Mouse (Mus musculus): Measurements from ENCODE around the gene Ano4. TPM values are rescaled to one million over a fixed set of nuclear protein-coding genes. Genes with fewer than 3 reads are reported as not detected.

Gene Ano4
- polyA plus RNA-seq, 1 experiment from 2014 or later, result 7.5 TPM

DNA sequence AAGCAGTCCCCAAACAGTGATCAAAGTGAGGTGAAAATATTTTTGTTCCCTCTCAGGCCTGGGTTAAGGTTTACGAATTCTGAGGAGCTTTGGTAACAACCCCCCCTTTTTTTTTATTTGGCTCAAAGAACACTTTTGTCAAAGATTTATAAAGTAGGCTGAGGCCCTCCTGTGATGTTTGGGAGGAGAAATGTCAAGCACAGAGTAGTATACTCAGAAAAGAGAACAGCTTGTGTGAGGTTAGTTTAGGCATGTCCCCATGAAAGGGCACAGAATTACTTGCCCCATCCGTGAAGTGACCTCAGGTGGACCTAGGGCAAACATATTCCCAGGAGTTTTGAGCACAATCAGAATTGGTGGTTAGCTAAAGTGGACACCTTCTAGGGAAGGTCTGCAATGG lies 189.1 kb downstream of the Ano4 start:
- no peak for ATAC-seq (replicated peaks; ENCODE audit: insufficient number of reproducible peaks, low FRiP score, low TSS enrichment)
- Histone ChIP-seq H3K9ac (ENCODE audit: low read depth, low read length) (no peak overlapping the region), H3K4me1 (ENCODE audit: control insufficient read depth, insufficient read depth, low read length) (no peaks in the 10 kb centered on the region), H3K4me3 (ENCODE audit: low read depth, low read length) (no peak overlapping the region), H3K36me3 (ENCODE audit: control insufficient read depth, insufficient read depth, low read length) (no peaks in the 10 kb centered on the region), H3K27me3 (ENCODE audit: control insufficient read depth, insufficient read depth, low read length) (no peaks in the 10 kb centered on the region), H3K27ac (ENCODE audit: low read depth, low read length) (no peak overlapping the region), H3K9me3 (replicated peaks; ENCODE audit: control insufficient read depth, low read length) (no peaks in the 10 kb centered on the region), H3K4me2 (no peak overlapping the region)
- 65% methylated on average over 2 of the region's 2 CpGs for WGBS (ENCODE audit: insufficient replicate concordance)

DNA sequence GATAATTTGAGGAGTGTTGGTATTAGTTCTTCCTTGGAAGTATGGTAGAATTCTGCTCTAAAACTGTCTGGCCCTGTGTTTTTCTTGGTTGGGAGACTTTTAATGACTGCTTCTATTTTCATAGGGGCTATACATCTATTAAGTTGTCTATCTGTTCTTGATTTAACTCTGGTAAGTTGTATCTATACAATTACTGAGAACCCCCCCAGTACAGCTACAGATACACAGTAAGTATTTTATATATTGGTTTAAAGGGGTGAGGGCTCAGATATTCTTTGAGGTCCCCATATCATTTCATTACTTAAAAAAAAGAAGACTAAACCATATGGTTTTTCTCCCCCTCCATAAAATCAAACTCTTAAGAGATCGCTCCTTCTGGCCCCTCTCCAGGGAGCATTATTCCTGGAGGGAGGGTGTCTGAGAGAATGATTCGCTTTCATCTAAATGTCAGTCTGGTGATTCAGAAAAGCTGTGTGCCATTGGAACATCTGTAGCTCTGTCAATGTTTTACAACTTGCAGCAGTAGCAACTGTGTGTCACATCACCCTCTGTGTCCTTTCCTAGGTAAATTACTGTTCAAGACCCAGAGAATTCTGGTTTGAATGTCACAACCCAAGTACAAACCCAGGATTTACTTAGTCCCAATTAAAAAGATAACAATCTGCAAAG lies 189.6 kb downstream of the Ano4 start:
- ATAC-seq (replicated peaks; ENCODE audit: insufficient number of reproducible peaks, low FRiP score, low TSS enrichment), result no peak
- no peak overlapping the region for H3K4me3 ChIP-seq (ENCODE audit: low read depth, low read length)
- no peaks in the 10 kb centered on the region for H3K27me3 ChIP-seq (ENCODE audit: control insufficient read depth, insufficient read depth, low read length)
- 84% methylated on average over 2 of the region's 2 CpGs for WGBS (ENCODE audit: insufficient replicate concordance)
- no peaks in the 10 kb centered on the region for H3K9me3 ChIP-seq (replicated peaks; ENCODE audit: control insufficient read depth, low read length)
- H3K36me3 ChIP-seq (ENCODE audit: control insufficient read depth, insufficient read depth, low read length), result no peaks in the 10 kb centered on the region
- H3K27ac ChIP-seq (ENCODE audit: low read depth, low read length), result no peak overlapping the region
- no peak overlapping the region for H3K4me2 ChIP-seq
- H3K9ac ChIP-seq (ENCODE audit: low read depth, low read length), result no peak overlapping the region
- H3K4me1 ChIP-seq (ENCODE audit: control insufficient read depth, insufficient read depth, low read length), result no peaks in the 10 kb centered on the region

DNA sequence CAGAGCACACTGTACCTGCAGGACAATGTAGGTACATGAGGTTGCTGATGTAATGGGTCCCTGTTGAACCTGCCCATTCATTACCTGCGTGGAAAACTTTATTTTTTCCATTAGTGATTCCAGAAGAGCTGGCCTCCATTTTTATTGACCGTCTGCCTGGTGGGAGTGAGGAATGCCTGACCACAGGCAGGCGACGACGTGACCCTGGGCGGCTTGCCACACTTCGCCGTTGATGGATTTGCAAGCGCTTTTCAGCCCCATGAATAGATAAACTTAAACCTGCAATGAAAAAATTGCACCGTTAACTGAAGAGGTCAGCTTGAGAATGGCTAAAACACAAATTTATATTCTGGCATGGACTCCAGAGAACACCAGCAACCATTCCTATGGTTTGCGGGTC lies 195.4 kb downstream of the Ano4 start:
- no peaks in the 10 kb centered on the region for H3K36me3 ChIP-seq (ENCODE audit: control insufficient read depth, insufficient read depth, low read length)
- no peak overlapping the region for H3K9ac ChIP-seq (ENCODE audit: low read depth, low read length)
- H3K4me2 ChIP-seq, result no peak overlapping the region
- H3K4me1 ChIP-seq (ENCODE audit: control insufficient read depth, insufficient read depth, low read length), result no peaks in the 10 kb centered on the region
- 66% methylated on average over 11 of the region's 11 CpGs for WGBS (ENCODE audit: insufficient replicate concordance)
- ATAC-seq (replicated peaks; ENCODE audit: insufficient number of reproducible peaks, low FRiP score, low TSS enrichment), result no peak
- no peaks in the 10 kb centered on the region for H3K9me3 ChIP-seq (replicated peaks; ENCODE audit: control insufficient read depth, low read length)
- H3K27me3 ChIP-seq (ENCODE audit: control insufficient read depth, insufficient read depth, low read length), result no peaks in the 10 kb centered on the region
- H3K4me3 ChIP-seq (ENCODE audit: low read depth, low read length), result no peak overlapping the region
- no peak overlapping the region for H3K27ac ChIP-seq (ENCODE audit: low read depth, low read length)

DNA sequence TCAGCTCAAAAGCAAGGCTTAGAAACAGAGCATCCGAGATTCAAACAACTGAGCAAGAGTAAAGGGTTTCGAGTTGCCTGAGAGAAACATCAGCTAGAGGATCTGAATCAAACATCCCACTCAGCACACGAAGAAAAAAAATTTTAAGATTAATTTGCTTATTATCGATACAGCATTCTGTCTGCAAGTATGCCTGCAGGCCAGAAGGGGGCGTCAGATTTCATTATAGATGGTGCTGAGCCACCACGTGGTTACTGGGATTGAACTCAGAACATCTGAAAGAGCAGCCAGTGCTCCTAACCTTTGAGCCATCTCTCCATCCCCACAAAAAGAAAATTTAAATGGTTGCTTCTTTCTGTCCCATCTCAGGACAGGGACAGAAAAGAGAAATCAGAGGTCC lies 223.2 kb downstream of the Ano4 start:
- no peak for ATAC-seq (replicated peaks; ENCODE audit: insufficient number of reproducible peaks, low FRiP score, low TSS enrichment)
- no peak overlapping the region for H3K9ac ChIP-seq (ENCODE audit: low read depth, low read length)
- H3K36me3 ChIP-seq (ENCODE audit: control insufficient read depth, insufficient read depth, low read length), result no peaks in the 10 kb centered on the region
- H3K4me1 ChIP-seq (ENCODE audit: control insufficient read depth, insufficient read depth, low read length), result no peaks in the 10 kb centered on the region
- H3K9me3 ChIP-seq (replicated peaks; ENCODE audit: control insufficient read depth, low read length), result no peaks in the 10 kb centered on the region
- no peak overlapping the region for H3K4me2 ChIP-seq
- H3K4me3 ChIP-seq (ENCODE audit: low read depth, low read length), result no peak overlapping the region
- no peaks in the 10 kb centered on the region for H3K27me3 ChIP-seq (ENCODE audit: control insufficient read depth, insufficient read depth, low read length)
- H3K27ac ChIP-seq (ENCODE audit: low read depth, low read length), result no peak overlapping the region
- WGBS (ENCODE audit: insufficient replicate concordance), result 49% methylated on average over 6 of the region's 6 CpGs

DNA sequence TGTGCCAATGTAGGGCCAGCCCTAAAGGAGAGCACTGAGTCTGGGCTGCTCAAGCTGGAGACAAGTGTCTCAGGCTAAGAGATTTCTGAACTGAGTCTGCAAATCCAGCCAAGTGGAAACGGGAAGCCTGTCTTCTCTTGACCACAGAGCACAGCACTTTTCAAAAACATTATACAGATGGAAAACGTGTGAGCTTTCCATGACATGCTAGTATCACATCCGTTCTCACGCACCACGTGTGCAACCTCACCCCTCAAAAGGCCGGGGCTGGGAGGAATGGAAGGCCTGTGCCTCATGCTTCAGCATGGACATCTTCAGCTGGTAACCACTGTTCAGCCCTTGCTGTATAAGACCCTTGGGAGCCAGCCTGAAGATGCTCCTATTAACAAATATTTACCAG lies 230.2 kb downstream of the Ano4 start:
- 86% methylated on average over 6 of the region's 6 CpGs for WGBS (ENCODE audit: insufficient replicate concordance)
- no peaks in the 10 kb centered on the region for H3K27me3 ChIP-seq (ENCODE audit: control insufficient read depth, insufficient read depth, low read length)

DNA sequence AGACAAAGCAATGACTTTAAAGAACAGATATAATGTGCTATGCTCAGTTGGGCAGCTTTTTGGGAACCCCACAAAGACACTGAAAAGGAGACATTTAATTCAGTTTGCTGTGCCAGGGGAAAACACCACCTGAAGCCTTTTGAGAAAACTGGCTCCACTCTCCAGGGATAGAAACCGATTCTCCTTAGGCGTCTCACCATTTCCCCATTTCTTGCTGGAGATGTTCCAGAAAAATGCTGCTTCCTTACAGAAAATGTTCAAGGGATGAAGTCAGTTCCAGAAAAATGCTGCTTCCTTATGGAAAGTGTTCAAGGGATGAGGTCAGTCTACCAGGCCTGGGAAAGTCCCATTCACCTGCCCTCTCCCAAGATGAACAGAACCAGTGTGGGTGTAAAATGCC lies 233.1 kb downstream of the Ano4 start:
- no peak for ATAC-seq (replicated peaks; ENCODE audit: insufficient number of reproducible peaks, low FRiP score, low TSS enrichment)
- Histone ChIP-seq H3K4me1 (ENCODE audit: control insufficient read depth, insufficient read depth, low read length) (no peaks in the 10 kb centered on the region), H3K9ac (ENCODE audit: low read depth, low read length) (no peak overlapping the region), H3K4me3 (ENCODE audit: low read depth, low read length) (no peak overlapping the region), H3K27me3 (ENCODE audit: control insufficient read depth, insufficient read depth, low read length) (no peaks in the 10 kb centered on the region), H3K27ac (ENCODE audit: low read depth, low read length) (no peak overlapping the region), H3K9me3 (replicated peaks; ENCODE audit: control insufficient read depth, low read length) (no peaks in the 10 kb centered on the region), H3K36me3 (ENCODE audit: control insufficient read depth, insufficient read depth, low read length) (no peaks in the 10 kb centered on the region), H3K4me2 (no peak overlapping the region)
- WGBS (ENCODE audit: insufficient replicate concordance), result 68% methylated on average over 2 of the region's 2 CpGs

More for the DNA sequence above, 230.2 kb downstream of the Ano4 start:
- Histone ChIP-seq H3K27ac (ENCODE audit: low read depth, low read length) (no peak overlapping the region), H3K4me2 (no peak overlapping the region), H3K4me1 (ENCODE audit: control insufficient read depth, insufficient read depth, low read length) (no peaks in the 10 kb centered on the region), H3K9ac (ENCODE audit: low read depth, low read length) (no peak overlapping the region), H3K4me3 (ENCODE audit: low read depth, low read length) (no peak overlapping the region), H3K9me3 (replicated peaks; ENCODE audit: control insufficient read depth, low read length) (no peaks in the 10 kb centered on the region), H3K36me3 (ENCODE audit: control insufficient read depth, insufficient read depth, low read length) (no peaks in the 10 kb centered on the region)
- no peak for ATAC-seq (replicated peaks; ENCODE audit: insufficient number of reproducible peaks, low FRiP score, low TSS enrichment)

DNA sequence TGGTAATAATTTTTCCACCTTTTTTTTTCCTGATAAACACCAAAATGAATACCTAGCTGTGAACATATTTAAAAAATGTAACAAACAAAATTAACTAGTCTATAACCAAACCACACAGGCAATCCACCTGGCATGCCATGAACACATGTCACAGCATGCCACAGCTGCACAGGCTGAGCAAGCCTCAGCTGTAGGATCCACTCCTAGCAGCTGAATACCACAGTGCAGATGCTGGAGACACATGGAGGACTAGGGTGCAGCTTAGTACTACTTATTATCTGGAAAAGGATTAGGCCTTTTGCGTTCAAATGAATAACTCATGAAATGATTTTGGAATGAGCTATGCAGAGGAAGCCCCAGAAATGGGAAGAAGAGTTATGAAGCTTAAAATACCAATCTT lies 233.6 kb downstream of the Ano4 start:
- Histone ChIP-seq H3K4me1 (ENCODE audit: control insufficient read depth, insufficient read depth, low read length) (no peaks in the 10 kb centered on the region), H3K4me3 (ENCODE audit: low read depth, low read length) (no peak overlapping the region), H3K27me3 (ENCODE audit: control insufficient read depth, insufficient read depth, low read length) (no peaks in the 10 kb centered on the region), H3K36me3 (ENCODE audit: control insufficient read depth, insufficient read depth, low read length) (no peaks in the 10 kb centered on the region), H3K9ac (ENCODE audit: low read depth, low read length) (no peak overlapping the region), H3K4me2 (no peak overlapping the region), H3K9me3 (replicated peaks; ENCODE audit: control insufficient read depth, low read length) (no peaks in the 10 kb centered on the region), H3K27ac (ENCODE audit: low read depth, low read length) (no peak overlapping the region)
- no peak for ATAC-seq (replicated peaks; ENCODE audit: insufficient number of reproducible peaks, low FRiP score, low TSS enrichment)
- 91% methylated on average over 1 of the region's 1 CpGs for WGBS (ENCODE audit: insufficient replicate concordance)

DNA sequence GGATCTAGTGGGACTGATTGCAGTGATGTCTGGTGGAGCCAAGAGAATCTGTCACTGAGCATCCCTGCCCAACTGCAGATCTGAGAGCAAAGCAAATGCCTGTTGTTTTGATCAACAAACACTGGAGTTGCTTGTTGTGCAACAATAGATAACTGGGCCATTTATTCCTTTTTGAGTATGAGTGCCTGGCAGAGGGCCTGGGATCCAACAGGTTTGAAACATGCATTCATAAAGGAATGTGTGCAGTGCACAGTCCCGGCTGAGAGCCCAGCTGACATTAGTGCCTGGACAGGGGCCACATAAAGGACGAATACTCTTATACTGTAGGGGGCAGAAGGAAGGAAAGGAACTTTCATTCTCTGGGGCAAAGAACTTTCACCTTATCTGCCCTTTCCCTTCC lies 241.0 kb downstream of the Ano4 start:
- no peak overlapping the region for H3K4me3 ChIP-seq (ENCODE audit: low read depth, low read length)
- H3K4me1 ChIP-seq (ENCODE audit: control insufficient read depth, insufficient read depth, low read length), result no peaks in the 10 kb centered on the region
- H3K27ac ChIP-seq (ENCODE audit: low read depth, low read length), result no peak overlapping the region
- no peak overlapping the region for H3K4me2 ChIP-seq
- no peaks in the 10 kb centered on the region for H3K27me3 ChIP-seq (ENCODE audit: control insufficient read depth, insufficient read depth, low read length)
- ATAC-seq (replicated peaks; ENCODE audit: insufficient number of reproducible peaks, low FRiP score, low TSS enrichment), result no peak
- H3K9me3 ChIP-seq (replicated peaks; ENCODE audit: control insufficient read depth, low read length), result no peaks in the 10 kb centered on the region
- 62% methylated on average over 2 of the region's 2 CpGs for WGBS (ENCODE audit: insufficient replicate concordance)
- no peaks in the 10 kb centered on the region for H3K36me3 ChIP-seq (ENCODE audit: control insufficient read depth, insufficient read depth, low read length)
- H3K9ac ChIP-seq (ENCODE audit: low read depth, low read length), result no peak overlapping the region

DNA sequence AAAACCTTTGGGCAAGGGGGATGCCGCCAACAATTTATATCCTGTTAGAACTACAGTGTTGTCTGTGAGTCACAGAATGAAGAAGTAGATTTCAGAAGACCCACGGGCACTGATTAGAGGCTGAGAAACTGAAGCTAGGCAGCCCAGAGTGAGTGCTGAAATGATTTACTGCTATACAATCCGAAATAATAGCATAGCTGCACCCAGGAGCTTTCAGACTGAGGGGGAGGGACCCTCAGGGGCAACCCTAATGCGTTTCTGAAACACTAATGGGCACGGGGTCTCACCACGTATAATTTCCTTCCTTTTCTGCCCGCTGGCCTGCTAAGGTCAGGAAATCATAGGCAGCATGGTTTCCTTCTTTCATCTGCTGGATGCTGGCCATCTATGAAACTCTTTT lies 242.5 kb downstream of the Ano4 start:
- H3K4me3 ChIP-seq (ENCODE audit: low read depth, low read length), result no peak overlapping the region
- no peaks in the 10 kb centered on the region for H3K36me3 ChIP-seq (ENCODE audit: control insufficient read depth, insufficient read depth, low read length)
- H3K4me2 ChIP-seq, result no peak overlapping the region
- ATAC-seq (replicated peaks; ENCODE audit: insufficient number of reproducible peaks, low FRiP score, low TSS enrichment), result no peak
- H3K27ac ChIP-seq (ENCODE audit: low read depth, low read length), result no peak overlapping the region
- 59% methylated on average over 7 of the region's 7 CpGs for WGBS (ENCODE audit: insufficient replicate concordance)
- no peaks in the 10 kb centered on the region for H3K27me3 ChIP-seq (ENCODE audit: control insufficient read depth, insufficient read depth, low read length)
- no peak overlapping the region for H3K9ac ChIP-seq (ENCODE audit: low read depth, low read length)
- H3K9me3 ChIP-seq (replicated peaks; ENCODE audit: control insufficient read depth, low read length), result no peaks in the 10 kb centered on the region
- H3K4me1 ChIP-seq (ENCODE audit: control insufficient read depth, insufficient read depth, low read length), result no peaks in the 10 kb centered on the region

All from heart, embryonic 11.5 days (tissue).